Mouse (Mus musculus) T-helper 1 cell (primary cell): ENCODE results near the gene Gm9837.

Experiments used
- in situ Hi-C: fragments of 300-600 bp; cut with MboI, MseI; formaldehyde crosslinking; loops from one replicate; pipeline ENCODE4 v1.15.1; 2025; ENCODE audit warnings: high pct_unique_total_duplicates

Gm9837 gene

GRCm38 (mm10) chr11:53486822-53487594 lies 16.7 kb upstream of the Gm9837 start:
- in situ Hi-C loops: no loop called here

GRCm38 (mm10) chr11:53486351-53486750 lies 16.1 kb upstream of the Gm9837 start:
- in situ Hi-C loops: no loop called here

- in situ Hi-C loops: no loop called here
Observed at GRCm38 (mm10) chr11:53485719-53486118, 15.4 kb upstream of the Gm9837 start.

- in situ Hi-C loops: no loop called here
Observed at GRCm38 (mm10) chr11:53483159-53483891, 13.0 kb upstream of the Gm9837 start.

GRCm38 (mm10) chr11:53481088-53481730 lies 10.9 kb upstream of the Gm9837 start:
- in situ Hi-C loops: no loop called here

GRCm38 (mm10) chr11:53479783-53480301 lies 9.6 kb upstream of the Gm9837 start, which contains the start of the genes Gm9945 and Sowaha:
Gene Gm9945 (plus strand): TSS chr11:53480166.
Gene Sowaha (minus strand): TSS chr11:53480274.
- in situ Hi-C loops: no loop called here

GRCm38 (mm10) chr11:53479171-53479782 lies 9.0 kb upstream of the Gm9837 start:
- in situ Hi-C loops: no loop called here

- in situ Hi-C loops: no loop called here
Observed at GRCm38 (mm10) chr11:53478383-53479170, 8.3 kb upstream of the Gm9837 start.

GRCm38 (mm10) chr11:53477833-53478232 lies 7.6 kb upstream of the Gm9837 start:
- in situ Hi-C loops: no loop called here

- in situ Hi-C loops: no loop called here
Observed at GRCm38 (mm10) chr11:53475620-53476019, 5.3 kb upstream of the Gm9837 start.

GRCm38 (mm10) chr11:53472709-53473108 lies 2.4 kb upstream of the Gm9837 start:
- in situ Hi-C loops: no loop called here

GRCm38 (mm10) chr11:53469294-53469967 lies 848 bp downstream of the Gm9837 start:
- in situ Hi-C loops: loop anchor here (5.0 kb wide), 1 partner anchor 268 kb away; no protein-coding TSS in a partner anchor

- in situ Hi-C loops: loop anchor here (5.0 kb wide), 1 partner anchor 271 kb away; no protein-coding TSS in a partner anchor
Observed at GRCm38 (mm10) chr11:53466231-53466971, 3.9 kb downstream of the Gm9837 start.

GRCm38 (mm10) chr11:53463551-53464424 lies 6.5 kb downstream of the Gm9837 start:
- in situ Hi-C loops: no loop called here

- in situ Hi-C loops: no loop called here
Observed at GRCm38 (mm10) chr11:53461727-53462126, 8.6 kb downstream of the Gm9837 start.

- in situ Hi-C loops: no loop called here
Observed at GRCm38 (mm10) chr11:53460192-53460591, 10.1 kb downstream of the Gm9837 start.

- in situ Hi-C loops: no loop called here
Observed at GRCm38 (mm10) chr11:53458996-53459395, 11.3 kb downstream of the Gm9837 start.

GRCm38 (mm10) chr11:53457372-53457954 lies 12.8 kb downstream of the Gm9837 start:
- in situ Hi-C loops: no loop called here
